Mouse (Mus musculus) spleen, adult 2 months (tissue): ENCODE measurements around the gene Aip. TPM values are rescaled to one million over a fixed set of nuclear protein-coding genes. Genes with fewer than 3 reads are reported as not detected.
"Not testable (repeated sequence)": the region's sequence is repeated elsewhere in the genome, so short reads cannot be mapped to it uniquely, and the experiment has no call there.

Source experiments
- DNase-seq, 2 experiments: peaks; one replicate each; pipeline versions ENCODE4 v3.0.0 to v3.0.0-alpha.2; 2012 to 2021; ENCODE audit warnings: low spot score in 2 of 2, low read depth in 1 of 2
- H3K27ac ChIP-seq: fragments of 200-500 bp; 2 replicates; pipeline ENCODE4 v1.5.1; 2012; ENCODE audit warnings: low read length, inconsistent platforms; ENCODE audit not compliant: insufficient read depth
- H3K27me3 ChIP-seq: fragments of 200-500 bp; 2 replicates; pipeline ENCODE4 v1.6.1; 2012; ENCODE audit warnings: mild to moderate bottlenecking, moderate library complexity, low read length, inconsistent platforms; ENCODE audit not compliant: control insufficient read depth, insufficient read depth
- H3K36me3 ChIP-seq: fragments of 200-500 bp; 2 replicates; pipeline ENCODE4 v1.6.1; 2012; ENCODE audit warnings: mild to moderate bottlenecking, low read length, inconsistent platforms; ENCODE audit not compliant: control insufficient read depth, insufficient read depth
- H3K4me1 ChIP-seq: fragments of 200-500 bp; 2 replicates; pipeline ENCODE4 v1.6.1; 2011; ENCODE audit warnings: inconsistent platforms; ENCODE audit not compliant: control insufficient read depth, insufficient read depth, insufficient read length
- H3K4me3 ChIP-seq: fragments of 200-500 bp; 2 replicates; pipeline ENCODE4 v1.5.1; 2011; ENCODE audit warnings: mild to moderate bottlenecking, inconsistent platforms; ENCODE audit not compliant: insufficient read depth, insufficient read length; ENCODE audit errors: extremely low read depth
- CTCF ChIP-seq: fragments of 200-500 bp; IDR thresholded peaks from 2 replicates; pipeline ENCODE4 v1.5.1; 2011; ENCODE audit warnings: mild to moderate bottlenecking, inconsistent platforms; ENCODE audit not compliant: insufficient read depth, insufficient read length, insufficient replicate concordance; ENCODE audit errors: extremely low read depth
- POLR2A ChIP-seq: fragments of 200-500 bp; IDR thresholded peaks from 2 replicates; pipeline ENCODE4 v1.6.1; 2011; ENCODE audit warnings: low read depth, low read length, inconsistent platforms
- WGBS: fragments of 180-500 bp; shearing (Covaris S2); methylation state at CpG from one replicate; pipeline ENCODE4 v1.1.7; 2018; 5-methylcytosine and 5-hydroxymethylcytosine counted together
- polyA plus RNA-seq: library from polyadenylated mRNA; depleted of rRNA; stranded (reverse); fragments of >200 nt; gene quantifications from 2 replicates; pipeline ENCODE4 v1.2.3, GENCODE M21; 2012

Gene Aip
- polyA plus RNA-seq, 1 experiment = 85.3 TPM

GRCm38 (mm10) chr19:4072706-4073424, 52.8 kb downstream of the Aip start:
- no peak for TF ChIP-seq POLR2A
- TF ChIP-seq CTCF = no peak
- WGBS = 90% methylated on average over 6 of the region's 6 CpGs
- no peaks in the 10 kb centered on the region for H3K36me3 ChIP-seq
- no peak overlapping the region for H3K27ac ChIP-seq
- no peaks in the 10 kb centered on the region for H3K4me1 ChIP-seq
- H3K27me3 ChIP-seq = no peaks in the 10 kb centered on the region
- no peak overlapping the region for H3K4me3 ChIP-seq
- no peak for DNase-seq

DNA sequence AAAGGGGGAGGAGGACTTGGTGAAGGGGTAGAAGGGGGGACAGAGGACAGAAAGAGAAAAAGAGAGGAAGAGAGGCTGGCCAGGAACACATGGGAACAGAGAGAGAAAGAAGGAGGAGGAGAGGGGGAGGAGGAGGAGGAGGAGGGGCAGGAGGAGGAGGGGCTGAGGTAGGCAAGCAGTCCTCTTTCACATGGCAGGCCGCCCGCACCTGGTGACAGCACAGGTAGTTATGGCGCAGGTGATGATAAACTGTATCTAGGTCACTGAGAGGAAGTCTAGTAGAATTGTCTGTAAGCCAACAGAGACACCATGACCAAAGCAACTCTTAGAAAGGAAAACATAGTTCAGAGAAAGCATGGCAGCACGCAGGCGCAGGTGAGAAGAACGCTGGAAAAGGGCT, 54.3 kb downstream of the Aip start:
- H3K27me3 ChIP-seq = no peaks in the 10 kb centered on the region
- 92% methylated on average over 6 of the region's 6 CpGs for whole genome bisulfite sequencing
- H3K4me1 ChIP-seq = peaks cover 6% of the 10 kb centered on the region; the same call in 1 of the 2 replicates
- H3K27ac ChIP-seq = no peak overlapping the region
- no peak for DNase-seq
- no peak overlapping the region for H3K4me3 ChIP-seq
- no peaks in the 10 kb centered on the region for H3K36me3 ChIP-seq
- TF ChIP-seq POLR2A = no peak
- TF ChIP-seq CTCF = no peak

- TF ChIP-seq CTCF (no peak), POLR2A (no peak)
- H3K4me3 ChIP-seq = no peak overlapping the region
- H3K27me3 ChIP-seq = no peaks in the 10 kb centered on the region
- H3K27ac ChIP-seq = no peak overlapping the region
- DNase-seq = no peak
- no peaks in the 10 kb centered on the region for H3K36me3 ChIP-seq
- H3K4me1 ChIP-seq = peaks cover 6% of the 10 kb centered on the region; the same call in 1 of the 2 replicates
- WGBS = 46% methylated on average over 8 of the region's 8 CpGs
Observed at GRCm38 (mm10) chr19:4070756-4071155, 54.9 kb downstream of the Aip start.

DNA sequence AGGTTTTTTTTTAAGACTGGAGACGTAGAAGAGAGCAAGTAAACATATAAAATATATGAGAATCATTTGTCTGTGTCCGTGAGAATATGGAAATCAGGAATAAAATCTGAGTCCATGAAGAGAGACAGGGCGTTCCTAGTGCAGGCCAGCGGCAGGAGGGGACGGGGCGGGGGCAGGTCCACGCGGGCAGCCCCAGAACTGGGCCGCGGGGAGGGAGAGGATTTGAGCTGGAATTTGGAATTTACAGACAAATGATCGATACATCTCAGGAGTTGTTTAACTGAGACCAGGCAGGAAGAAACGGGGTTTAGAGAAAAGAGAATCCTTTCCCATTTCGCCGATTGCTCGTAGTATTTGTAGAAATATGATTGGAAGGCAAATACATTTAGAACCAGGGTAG, 55.3 kb downstream of the Aip start:
- 84% methylated on average over 15 of the region's 15 CpGs for WGBS
- Histone ChIP-seq H3K4me3 (no peak overlapping the region), H3K27ac (no peak overlapping the region)

GRCm38 (mm10) chr19:4068717-4069410, 56.8 kb downstream of the Aip start:
- 89% methylated on average over 15 of the region's 15 CpGs for WGBS
- Histone ChIP-seq H3K4me1 (peaks cover 6% of the 10 kb centered on the region; the same call in 1 of the 2 replicates), H3K27ac (no peak overlapping the region), H3K36me3 (no peaks in the 10 kb centered on the region), H3K27me3 (no peaks in the 10 kb centered on the region), H3K4me3 (no peak overlapping the region)
- TF ChIP-seq CTCF (no peak), POLR2A (no peak)
- DNase-seq = no peak

More for the DNA sequence above, 55.3 kb downstream of the Aip start:
- peaks cover 6% of the 10 kb centered on the region; the same call in 1 of the 2 replicates for H3K4me1 ChIP-seq
- no peaks in the 10 kb centered on the region for H3K36me3 ChIP-seq
- DNase-seq = no peak
- no peaks in the 10 kb centered on the region for H3K27me3 ChIP-seq
- TF ChIP-seq POLR2A (no peak), CTCF (no peak)

GRCm38 (mm10) chr19:4068242-4068641, 57.4 kb downstream of the Aip start:
- not testable (repeated sequence) for H3K27ac ChIP-seq, H3K4me1 ChIP-seq, H3K4me3 ChIP-seq, DNase-seq, H3K36me3 ChIP-seq, H3K27me3 ChIP-seq
- WGBS = 97% methylated on average over 2 of the region's 2 CpGs

DNA sequence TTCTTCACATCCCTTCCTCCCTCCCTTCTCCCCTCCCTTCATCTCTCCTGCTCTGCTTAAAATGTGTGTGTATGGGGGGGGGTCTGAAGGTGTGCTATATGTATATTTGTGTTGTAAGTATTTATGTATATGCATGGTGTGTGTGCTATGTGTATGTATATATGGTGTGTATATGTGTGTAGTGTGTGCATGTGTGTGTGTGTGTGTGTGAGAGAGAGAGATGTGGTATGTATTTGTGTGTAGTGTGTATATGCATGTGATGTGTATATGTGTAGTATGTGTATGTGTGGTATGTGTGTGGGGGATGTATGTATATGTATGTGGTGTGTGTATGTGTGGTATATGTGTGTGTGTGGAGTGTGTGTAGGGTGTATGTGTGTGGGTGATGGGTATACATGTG, 58.8 kb downstream of the Aip start:
- no peak overlapping the region for H3K27ac ChIP-seq
- no peak for TF ChIP-seq POLR2A
- TF ChIP-seq CTCF = no peak

More for the DNA sequence above, 58.8 kb downstream of the Aip start:
- no peak for DNase-seq
- H3K36me3 ChIP-seq = no peaks in the 10 kb centered on the region
- no peak overlapping the region for H3K4me3 ChIP-seq
- H3K27me3 ChIP-seq = no peaks in the 10 kb centered on the region
- H3K4me1 ChIP-seq = peaks cover 6% of the 10 kb centered on the region; the same call in 1 of the 2 replicates
